Mouse (Mus musculus): Measurements from ENCODE around the gene Srp9.

Gene Srp9

DNA sequence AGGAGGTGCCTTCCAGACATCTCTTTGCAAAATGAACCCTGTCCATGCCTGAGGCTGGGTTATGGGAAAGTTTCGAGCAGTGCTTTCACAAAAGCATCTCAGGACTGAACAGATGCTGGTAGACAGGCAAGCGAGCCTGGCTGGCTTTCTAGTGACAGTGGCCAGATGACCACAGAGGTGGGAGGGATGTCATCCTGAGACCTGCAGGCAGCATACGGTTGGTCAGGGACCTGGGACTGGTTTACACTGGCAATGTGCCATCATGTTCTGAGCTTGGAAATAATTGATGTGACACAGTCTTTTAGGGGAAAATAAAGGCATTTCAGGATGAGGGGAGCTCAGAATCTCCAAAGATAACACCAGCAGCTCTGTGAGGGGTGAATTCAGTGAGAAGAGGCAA, 19.5 kb upstream of the Srp9 start:
- in situ Hi-C loops (cut with MboI, MseI) = no loop called here

GRCm38 (mm10) chr1:182107251-182107650, 17.3 kb upstream of the Srp9 start:
- in situ Hi-C loops (cut with MboI, MseI) = no loop called here

- in situ Hi-C loops (cut with MboI, MseI) = no loop called here
These were observed 16.0 kb upstream of the Srp9 start for GRCm38 (mm10) chr1:182108397-182109099.

GRCm38 (mm10) chr1:182110185-182110584, 14.4 kb upstream of the Srp9 start:
- in situ Hi-C loops (cut with MboI, MseI) = no loop called here

DNA sequence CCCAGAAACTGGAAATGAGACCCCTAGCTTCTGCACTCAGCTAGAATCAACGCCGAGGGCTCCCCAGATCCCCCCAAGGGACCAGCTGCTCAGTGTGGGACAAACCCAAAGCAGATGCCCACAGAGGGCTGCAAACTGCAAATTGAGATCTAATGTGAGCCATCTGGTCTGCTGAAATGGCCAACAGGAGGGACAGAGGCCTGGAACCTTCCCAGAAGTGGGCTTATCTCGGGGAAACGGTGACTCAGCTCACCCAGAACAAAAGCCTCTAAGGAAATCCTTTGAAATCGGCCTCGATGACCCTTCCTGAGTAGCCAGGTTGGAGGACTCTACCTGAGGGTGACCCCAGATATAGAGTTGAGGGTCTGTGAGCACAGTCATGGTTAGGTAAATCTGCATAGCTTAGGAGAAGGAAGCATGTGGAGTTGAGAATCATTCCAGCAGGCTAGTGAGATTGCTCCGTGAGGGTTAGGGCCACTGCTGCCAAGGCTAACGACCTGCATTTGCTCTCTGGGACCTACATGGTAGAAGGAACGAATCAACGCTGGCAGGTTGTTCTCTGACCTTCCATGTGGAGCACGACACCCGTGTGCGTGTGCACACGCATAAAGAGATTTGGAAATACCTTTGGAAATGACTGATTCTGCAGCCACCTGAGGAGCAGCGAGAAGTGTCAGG, 13.7 kb upstream of the Srp9 start:
- in situ Hi-C loops (cut with MboI, MseI) = no loop called here

GRCm38 (mm10) chr1:182111386-182112317, 12.9 kb upstream of the Srp9 start:
- in situ Hi-C loops (cut with MboI, MseI) = no loop called here

- in situ Hi-C loops (cut with MboI, MseI) = no loop called here
These were observed 12.2 kb upstream of the Srp9 start for GRCm38 (mm10) chr1:182112385-182112784.

- in situ Hi-C loops (cut with MboI, MseI) = no loop called here
These were observed 11.4 kb upstream of the Srp9 start for GRCm38 (mm10) chr1:182113131-182113530.

DNA sequence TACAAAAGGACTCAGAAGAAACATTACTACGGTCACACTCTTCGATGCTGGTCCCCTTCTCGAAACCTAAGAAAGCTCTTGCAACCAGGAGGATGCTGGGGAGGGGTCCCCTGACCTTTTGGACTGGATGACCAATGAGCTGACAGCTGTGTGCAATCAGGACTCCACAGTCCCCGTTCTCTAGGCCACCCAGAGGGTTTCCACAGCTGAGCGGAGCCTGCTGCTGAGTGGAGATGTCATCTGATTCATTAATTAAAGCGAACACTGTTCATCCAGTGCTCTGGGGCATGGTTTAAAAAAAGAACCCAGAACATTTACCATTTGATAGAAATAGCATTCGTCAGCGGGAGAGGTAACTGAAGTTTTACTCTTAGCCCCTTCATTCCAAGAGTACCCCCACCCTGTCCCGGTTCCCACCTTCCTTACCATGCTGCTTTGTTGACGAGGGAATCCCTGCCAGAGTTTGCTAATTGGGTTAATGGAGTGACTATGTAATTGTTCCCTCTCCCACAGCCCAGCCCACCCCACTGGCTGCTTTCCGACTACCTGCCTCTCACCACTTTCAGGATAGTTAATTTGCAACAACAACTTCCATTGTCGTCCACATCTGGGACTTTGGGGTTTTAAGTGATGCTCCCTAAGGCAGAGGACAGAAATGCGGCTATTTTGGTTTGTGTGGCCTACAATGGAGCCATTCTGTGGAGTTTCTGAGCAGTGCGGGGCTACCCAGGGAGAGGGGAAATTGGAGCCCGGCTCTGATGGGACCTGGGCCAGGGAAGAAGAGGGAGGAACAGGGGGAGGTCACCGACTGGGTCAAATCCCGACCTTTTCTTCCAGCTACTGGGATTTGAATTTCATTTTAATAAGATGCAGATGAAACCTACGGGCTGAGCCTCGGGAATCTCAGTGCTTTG, 10.7 kb upstream of the Srp9 start:
- in situ Hi-C loops (cut with MboI, MseI) = no loop called here

DNA sequence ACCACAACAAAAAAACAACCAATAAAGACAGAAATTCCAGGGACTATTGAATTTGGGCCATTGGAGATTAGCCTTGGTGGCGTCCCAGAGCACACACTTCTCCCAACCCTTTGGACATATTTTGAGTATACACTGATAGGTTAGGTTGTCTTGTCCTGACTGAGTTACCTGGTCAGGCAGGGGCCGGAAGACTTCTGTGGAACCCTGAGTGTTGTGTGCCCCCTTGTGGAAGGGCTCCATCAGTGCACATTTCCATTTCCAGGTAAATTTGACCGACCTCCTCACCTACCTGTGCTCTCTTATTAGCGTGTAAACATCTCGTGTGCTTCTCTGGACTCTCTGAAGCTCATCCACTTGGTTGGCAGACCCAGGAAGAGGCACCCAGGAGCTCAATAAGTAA, 9.3 kb upstream of the Srp9 start:
- in situ Hi-C loops (cut with MboI, MseI) = loop anchor here (5.0 kb wide), 1 partner anchor 228 kb away; no protein-coding TSS in a partner anchor

DNA sequence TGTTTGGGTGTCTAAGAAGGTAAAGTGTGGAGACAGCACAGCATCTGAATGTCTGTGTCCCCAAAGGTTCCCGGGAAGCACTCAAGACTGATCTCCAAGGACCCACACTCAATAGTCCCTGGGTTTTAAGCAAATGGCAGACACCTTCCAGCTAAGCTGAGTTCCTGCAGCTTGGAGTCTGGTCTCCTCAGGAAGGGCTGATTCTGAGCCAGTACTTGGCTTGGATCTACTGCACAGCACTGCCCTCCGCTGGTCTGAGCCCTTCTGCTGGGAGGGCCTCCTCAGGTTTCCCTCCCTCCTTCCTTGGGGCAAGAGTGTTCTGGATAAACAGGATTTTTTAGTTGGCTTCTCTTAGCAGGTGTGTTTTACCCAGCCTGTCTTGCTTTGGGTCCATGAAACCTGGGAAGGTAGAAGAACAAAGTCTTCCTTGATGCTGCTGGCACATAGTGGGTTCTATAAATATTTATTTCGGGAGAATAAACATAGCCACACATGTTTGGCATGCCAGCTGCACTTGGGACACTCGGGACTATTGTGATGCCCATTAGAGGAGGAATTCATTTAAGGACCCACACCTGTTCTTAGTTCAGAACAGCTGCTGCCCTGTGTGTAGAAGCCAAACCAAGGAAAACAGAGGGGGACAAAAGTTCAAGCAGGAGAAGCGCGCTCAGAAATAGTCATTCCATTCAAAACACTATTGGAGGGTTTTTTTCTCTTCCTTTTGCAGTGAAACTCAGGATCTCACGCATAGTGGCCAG, 8.7 kb upstream of the Srp9 start:
- in situ Hi-C loops (cut with MboI, MseI) = loop anchor here (5.0 kb wide), 1 partner anchor 229 kb away; no protein-coding TSS in a partner anchor

- in situ Hi-C loops (cut with MboI, MseI) = no loop called here
These were observed 2.1 kb upstream of the Srp9 start for GRCm38 (mm10) chr1:182122413-182122812.

DNA sequence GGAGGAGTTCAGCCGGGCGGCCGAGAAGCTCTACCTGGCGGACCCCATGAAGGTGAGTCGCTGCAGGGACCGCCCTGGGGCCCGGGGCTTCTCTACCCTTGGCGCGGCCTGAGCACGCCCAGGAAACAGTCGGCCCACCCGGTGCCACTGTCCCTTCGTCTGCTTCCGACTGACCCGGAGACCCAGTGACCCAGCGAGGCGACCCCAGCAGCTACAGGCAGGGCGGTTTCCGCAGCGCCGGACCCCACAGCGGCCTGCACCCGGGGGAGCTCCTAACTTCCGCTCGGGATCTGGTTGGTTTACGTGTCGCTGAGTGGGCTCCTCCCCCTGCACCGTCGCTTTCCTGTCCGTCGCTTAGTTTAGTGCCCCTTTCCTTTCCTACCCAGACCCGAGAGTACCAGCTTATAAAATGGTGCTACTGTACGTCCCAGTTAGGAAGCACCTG, 409 bp downstream of the Srp9 start:
- in situ Hi-C loops (cut with MboI, MseI) = no loop called here

DNA sequence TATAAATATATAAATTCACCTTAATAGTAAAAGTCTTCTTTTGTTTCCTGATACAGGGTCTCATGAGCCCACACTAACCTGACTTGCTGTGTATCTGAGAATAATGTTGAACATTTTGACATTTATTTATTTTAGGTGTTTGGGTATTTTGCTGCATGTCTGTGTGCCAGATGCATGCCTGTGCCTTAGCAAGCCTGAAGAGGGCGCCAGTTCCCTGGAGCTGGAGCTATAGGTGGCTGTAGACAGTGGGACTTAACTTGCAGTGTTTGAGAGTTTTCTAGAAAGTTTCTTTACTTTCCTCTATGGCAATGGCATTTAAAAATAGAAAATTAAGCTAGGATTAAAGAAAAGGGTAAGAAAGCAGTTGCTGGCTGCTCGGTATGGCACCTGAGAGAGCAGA, 6.3 kb downstream of the Srp9 start:
- in situ Hi-C loops (cut with MboI, MseI) = no loop called here

GRCm38 (mm10) chr1:182137204-182138125, 12.9 kb downstream of the Srp9 start:
- in situ Hi-C loops (cut with MboI, MseI) = no loop called here

DNA sequence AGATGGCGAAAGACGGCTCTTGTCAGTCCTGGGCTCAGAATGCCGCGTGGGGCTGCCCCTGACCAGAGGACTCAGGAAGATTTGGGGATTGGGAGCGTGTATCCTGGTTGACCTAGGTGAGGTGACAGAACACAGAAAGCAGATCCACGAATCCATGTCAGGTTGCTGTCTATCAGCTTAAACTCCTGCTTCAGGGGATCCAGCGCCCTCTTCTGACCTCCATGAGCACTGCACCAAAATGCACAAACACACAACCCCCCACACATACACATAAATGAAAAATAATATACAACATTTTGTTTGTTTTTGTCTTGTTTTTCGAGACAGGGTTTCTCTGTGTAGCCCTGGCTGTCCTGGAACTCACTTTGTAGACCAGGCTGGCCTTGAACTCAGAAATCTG, 13.6 kb downstream of the Srp9 start:
- in situ Hi-C loops (cut with MboI, MseI) = no loop called here

DNA sequence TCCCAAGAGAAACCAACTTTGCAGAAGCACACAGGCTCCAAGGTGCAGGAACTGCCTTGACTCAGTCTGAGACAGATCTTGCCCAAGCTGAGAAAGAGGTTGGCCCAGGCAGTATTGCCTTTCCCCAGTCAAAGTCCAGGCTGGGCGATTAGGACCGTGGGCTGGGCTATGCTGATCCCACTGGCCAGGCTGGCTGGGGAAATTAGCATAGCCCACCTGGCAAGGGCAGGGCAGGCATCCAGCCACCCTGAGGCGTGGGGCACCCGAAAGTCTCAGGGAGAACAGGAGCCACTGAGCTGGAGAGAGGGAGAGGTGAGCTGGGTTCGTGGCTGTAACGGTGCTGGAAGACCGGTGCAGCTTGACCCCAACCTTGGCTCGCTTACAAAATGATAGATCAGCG, 15.4 kb downstream of the Srp9 start:
- in situ Hi-C loops (cut with MboI, MseI) = loop anchor here (5.0 to 10.0 kb wide), 3 partner anchors 197 to 385 kb away; no protein-coding TSS in a partner anchor

DNA sequence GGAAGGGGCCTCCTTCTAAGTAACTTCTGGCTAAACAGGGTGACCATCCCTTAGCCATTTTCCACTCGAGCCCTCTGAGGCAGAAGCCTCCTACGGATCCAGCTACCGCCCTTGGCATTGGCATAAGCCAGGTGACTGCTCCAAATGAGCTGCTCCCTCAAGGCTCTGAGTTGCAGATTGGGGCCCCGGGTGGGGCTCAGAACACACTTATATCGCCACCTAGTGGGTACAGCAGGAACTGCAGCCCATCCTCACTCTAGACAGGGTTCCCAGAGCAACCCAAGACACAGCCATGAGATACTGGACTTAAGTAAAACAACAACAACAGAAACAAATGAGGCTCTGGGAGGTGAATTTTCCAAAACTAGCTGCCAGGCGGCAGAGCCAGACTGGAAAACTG, 15.8 kb downstream of the Srp9 start:
- in situ Hi-C loops (cut with MboI, MseI) = loop anchor here (5.0 to 10.0 kb wide), 3 partner anchors 197 to 384 kb away; no protein-coding TSS in a partner anchor

DNA sequence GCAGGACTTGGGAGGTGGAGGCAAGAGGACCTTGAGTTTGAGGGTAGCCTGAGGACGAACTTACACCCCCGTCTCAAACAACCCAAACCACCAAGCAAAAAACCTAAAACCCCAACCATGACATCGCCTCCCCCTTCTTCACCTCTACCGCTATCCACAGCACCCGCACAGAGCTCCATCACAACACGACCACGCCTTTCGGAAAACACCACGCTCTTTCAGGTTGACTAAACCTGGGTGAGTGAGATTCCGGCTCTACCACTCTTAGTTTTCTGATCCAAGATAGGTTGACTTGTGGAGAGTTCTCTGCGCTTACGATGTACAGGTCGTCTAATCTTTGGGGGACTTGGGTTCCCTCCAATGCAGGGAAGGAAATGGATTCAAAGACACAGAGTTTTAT, 18.2 kb downstream of the Srp9 start:
- in situ Hi-C loops (cut with MboI, MseI) = loop anchor here (5.0 to 10.0 kb wide), 3 partner anchors 195 to 382 kb away; no protein-coding TSS in a partner anchor

Data from regulatory T cell (primary cell).